Mouse (Mus musculus) left cerebral cortex, postnatal 36 days (tissue): Measurements from ENCODE around the gene Crlf1. TPM values are rescaled to one million over a fixed set of nuclear protein-coding genes. Genes with fewer than 3 reads are reported as not detected.
"Not testable (repeated sequence)": the region's sequence is repeated elsewhere in the genome, so short reads cannot be mapped to it uniquely, and the experiment has no call there.

Source experiments
- DNase-seq, 2 experiments: peaks; one replicate each; pipeline ENCODE4 v3.0.0; 2021 to 2022; ENCODE audit warnings: low spot score in 2 of 2, mixed read lengths in 1 of 2
- intact Hi-C: fragments of 180-260 bp; cut with DNase I; formaldehyde crosslinking; loops from one replicate; pipeline ENCODE4 v1.15.1; 2025
- total RNA-seq, 2 experiments: library from RNA; stranded (reverse); gene quantifications; 2 replicates each; pipeline ENCODE4 v1.2.3; 2021

The Crlf1 gene
- total RNA-seq, 2 experiments from 2014 or later: 4.1 to 4.6 TPM

DNA sequence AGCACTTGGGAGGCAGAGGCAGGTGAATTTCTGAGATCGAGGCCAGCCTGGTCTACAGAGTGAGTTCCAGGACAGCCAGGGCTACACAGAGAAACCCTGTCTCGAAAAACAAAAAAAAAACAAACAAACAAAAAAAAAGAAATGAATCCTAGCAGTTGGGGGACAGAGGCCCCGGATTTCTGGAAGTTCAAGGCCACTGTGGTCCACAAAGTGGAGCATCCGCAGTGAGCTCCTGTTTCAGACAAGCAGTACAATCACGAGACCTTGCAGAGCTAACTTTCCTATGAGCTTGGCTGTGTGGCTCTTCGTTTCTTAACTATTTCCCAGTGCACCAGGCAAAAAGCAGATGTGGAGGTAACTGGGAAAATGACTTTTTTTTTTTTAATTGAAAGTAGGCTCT is 18.2 kb downstream of the Crlf1 start:
- DNase-seq, intact Hi-C loops: not testable (repeated sequence)

DNA sequence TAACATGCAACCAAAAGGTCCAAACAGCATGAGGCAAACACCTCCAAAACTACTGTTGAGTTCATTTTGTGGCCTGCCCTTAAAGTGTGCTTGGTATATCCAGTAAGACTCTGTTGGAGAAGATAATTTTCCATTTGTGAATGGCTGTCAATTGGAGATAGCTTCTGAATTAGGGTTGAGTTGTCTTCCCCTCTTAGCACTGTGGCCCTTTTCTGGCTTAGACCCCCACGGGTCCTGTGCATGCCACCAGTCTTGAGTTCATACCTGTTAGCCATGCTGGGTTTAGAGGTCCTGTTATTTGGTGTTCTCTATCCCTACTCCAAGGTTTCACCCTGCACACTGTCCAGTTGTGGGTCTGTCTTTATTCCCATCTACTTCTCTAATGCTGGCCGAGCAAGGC is 18.8 kb downstream of the Crlf1 start:
- DNase-seq: no peak
- intact Hi-C loops: no loop called here

DNA sequence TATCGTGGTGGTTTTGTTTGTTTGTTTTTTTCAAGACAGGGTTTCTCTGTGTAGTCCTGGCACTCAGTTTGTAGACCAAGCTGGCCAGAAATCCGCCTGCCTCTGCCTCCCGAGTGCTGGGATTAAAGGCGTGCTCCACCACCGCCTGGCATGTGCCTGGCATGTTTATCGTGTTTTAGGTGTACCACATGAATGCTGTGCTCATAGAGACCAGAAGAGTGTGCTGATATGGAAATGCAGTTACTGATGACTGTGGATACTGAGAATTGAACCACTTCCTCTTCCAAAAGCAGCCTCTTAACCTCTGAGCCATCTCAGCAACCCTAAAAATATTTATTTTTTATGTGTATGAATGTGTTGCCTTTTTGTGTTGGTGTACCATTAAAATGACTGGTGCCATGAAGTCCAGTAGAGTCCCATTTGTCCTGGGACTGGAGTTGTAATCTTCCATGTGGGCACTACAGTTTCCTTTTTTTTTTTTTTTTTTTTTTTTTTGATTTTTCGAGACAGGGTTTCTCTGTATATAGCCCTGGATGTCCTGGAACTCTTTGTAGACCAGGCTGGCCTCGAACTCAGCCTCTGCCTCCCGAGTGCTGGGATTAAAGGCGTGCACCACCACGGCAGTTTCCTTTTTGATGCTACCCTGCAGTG is 19.4 kb downstream of the Crlf1 start:
- DNase-seq: no peak
- intact Hi-C loops: no loop called here

DNA sequence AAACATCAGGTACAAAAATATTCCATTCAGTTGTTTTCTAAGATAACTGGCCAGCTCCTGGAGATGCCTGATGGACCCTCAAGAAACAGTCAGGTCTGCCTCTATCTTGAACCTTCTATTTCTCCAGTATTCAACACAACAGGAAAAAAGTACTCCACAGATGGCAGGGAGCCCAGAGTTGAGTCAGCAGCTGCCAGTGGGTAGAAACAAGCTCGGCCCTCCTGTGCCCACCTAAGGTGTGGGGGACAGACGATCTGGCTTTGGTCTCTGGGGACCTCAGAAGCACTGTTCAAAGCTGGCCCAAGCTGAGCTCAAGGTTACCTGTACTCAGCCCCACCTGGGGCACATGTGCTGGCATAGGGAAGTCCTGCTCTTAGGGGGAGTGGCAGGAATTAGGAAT is 20.5 kb downstream of the Crlf1 start:
- intact Hi-C loops: no loop called here
- peak in 1 of 2 experiments; percentile 70 for DNase-seq

DNA sequence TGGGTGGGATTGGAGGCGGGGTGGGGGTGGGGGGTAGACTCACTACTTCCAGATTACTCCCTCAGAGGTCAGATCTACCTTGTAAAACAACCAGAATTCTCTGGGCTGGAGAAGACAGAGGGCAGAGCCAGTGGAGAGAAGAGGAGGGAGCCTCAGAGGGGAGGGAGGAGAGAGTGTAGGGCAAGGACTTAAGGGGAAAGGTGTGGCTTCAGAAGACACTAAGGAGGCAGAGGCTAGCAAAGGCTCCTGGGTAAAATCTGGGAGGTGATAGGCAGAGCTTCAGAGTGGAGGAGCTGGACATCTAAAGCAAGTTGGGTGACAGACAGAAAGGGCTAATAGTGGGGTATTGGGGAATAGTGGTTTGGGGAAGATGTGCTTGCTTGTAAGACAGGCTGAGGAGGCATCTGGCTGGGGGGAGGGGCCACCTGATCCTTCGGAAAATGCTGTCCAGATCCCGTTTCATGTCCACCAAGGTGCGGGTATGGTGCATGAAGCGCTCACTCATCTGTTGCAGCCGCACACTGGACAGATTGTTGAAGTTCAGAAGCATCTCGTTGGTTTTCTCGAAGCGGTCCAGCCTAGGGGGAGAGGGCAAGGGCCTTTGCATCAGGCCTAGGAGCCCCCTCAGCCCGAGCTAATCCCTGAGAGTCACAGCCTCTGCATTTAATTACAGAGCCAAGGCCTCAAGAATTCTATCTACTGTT is 25.1 kb downstream of the Crlf1 start:
- DNase-seq: no peak
- intact Hi-C loops: no loop called here

DNA sequence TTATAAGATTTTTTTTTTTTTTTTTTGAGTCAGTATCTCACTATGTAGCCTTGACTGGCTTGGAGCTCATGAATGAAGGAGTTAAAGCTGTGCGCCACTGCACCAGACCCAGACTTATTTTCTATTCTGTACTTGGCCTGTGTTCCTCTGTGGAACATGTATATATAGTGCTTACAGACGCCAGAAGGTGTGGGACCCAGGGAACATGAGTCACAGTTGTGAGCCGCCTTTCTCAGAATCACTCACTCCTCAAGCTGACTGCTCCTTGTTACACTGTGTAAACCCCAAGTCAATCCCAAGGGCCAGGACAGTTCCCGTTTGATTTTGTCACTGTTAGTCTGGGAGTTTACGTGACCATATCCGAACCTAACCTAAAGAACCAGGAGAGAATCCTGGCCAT is 26.1 kb downstream of the Crlf1 start:
- DNase-seq: no peak
- intact Hi-C loops: no loop called here

DNA sequence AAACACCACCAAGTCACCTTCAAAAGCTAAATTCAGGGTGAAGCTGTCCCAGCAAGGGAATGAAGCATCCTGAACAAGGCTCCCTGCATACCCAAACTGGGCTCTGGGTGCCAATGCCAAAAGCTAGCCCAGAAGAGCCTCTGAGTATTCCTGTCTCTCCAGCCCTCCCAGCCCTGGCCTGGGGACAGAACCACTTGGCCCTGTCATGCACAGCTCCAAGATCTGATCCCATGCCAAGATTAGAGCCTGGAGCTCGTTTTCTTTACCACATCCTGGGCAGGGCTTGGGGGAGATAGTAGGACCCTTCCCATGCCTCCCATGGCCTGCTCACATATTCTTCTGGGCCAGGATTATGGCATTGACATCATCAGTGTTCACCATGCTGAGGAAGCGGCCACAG is 26.6 kb downstream of the Crlf1 start:
- no peak for DNase-seq
- intact Hi-C loops: no loop called here

DNA sequence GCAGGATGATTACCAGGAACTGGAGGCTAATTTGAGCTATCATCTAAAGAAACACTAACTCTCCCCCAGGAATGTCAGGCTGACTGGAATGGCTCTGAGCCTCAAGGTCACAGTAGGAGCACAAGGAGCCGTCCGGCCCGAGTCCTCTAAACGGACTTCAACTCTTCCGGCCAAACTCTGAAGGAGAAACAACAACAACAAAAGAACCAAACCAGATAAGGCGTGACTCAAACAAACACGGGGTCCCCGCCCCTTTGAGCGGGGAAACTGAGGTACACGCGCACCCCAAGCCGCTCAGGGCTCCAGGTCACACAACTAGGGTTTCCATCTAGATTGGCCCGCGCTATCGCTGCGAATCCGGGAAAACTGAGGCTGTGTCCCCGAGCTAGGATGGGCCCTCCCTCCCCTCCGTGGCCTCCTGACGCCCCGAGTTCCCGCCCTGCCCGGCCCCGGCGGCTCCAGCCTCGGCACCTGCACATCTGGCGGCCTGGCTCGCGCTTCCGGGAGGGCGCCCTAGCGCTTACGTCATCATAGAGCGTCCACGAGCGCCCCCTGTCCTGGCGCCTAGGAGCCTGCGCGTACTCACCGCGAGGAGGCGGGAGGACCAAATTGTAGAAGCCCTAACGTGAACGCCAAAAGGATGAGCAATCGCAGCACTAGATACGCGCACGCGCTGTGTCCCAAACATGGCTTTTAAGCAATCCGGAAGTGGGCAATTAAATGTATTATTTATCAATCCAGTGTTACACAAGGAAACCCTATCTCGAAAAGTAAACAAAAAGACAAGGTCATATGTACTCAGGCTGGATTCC is 29.8 kb downstream of the Crlf1 start:
- intact Hi-C loops: no loop called here
- peak; percentile 95 to 97 for DNase-seq

DNA sequence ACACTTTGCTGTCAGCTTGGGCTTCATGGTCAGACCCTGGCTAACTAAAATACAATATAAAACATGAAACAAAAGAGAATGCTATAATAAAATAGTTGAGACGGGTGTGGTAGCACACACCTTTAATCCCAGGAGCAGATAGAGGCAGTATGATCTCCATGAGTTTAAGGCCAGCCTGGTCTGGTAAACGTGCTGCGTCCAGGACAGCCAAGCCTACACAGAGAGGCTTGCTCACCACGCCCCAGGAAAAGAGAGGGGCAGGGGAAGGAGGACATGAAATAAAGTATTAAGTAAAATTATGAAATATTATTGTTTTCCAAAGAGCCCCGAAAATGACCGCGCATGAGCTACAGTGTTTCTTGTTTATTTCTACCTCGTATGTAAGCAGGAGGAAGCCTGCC is 34.2 kb downstream of the Crlf1 start:
- no peak for DNase-seq
- intact Hi-C loops: no loop called here

DNA sequence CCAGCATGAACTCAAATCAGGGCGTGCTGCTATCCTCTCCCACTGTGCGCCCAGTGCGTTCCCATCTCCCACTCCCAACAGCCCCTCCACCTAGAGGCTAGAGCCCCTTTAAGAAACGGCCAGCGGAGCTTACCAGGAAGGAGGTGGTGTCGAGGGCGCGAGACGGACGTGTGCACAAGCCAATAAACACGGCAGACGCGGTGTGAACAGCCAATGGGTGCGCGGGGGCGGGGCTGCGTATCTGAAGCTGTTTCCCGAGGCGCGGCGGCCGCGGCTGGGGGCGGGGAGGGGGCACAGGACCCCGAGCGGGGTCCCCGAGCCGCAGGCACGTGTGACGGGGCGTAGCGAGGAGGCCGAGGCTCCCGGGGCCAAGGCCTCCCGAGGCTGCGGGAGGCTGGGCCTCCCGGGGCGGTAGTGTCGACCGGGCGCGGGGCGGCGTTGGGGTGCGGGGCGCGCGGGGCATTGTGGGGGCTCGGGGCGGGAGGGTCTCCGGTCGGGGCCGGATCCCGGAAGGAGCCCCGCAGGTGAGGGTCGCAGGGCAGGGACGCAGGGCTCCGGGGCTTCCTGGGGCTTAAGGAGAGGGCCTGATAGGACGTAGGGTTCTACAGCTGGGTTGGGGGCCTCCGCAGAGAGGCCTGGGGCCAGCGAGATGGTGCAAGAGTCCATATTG is 34.7 kb downstream of the Crlf1 start, which contains the start of the genes Fkbp8 and Kxd1:
Gene Fkbp8, plus strand, starts transcription at position 213 of the 670 bp plus-strand sequence.
Gene Kxd1, minus strand, starts transcription at position 445 of the 670 bp plus-strand sequence.
- peak; percentile 99 for DNase-seq
- intact Hi-C loops: no loop called here

DNA sequence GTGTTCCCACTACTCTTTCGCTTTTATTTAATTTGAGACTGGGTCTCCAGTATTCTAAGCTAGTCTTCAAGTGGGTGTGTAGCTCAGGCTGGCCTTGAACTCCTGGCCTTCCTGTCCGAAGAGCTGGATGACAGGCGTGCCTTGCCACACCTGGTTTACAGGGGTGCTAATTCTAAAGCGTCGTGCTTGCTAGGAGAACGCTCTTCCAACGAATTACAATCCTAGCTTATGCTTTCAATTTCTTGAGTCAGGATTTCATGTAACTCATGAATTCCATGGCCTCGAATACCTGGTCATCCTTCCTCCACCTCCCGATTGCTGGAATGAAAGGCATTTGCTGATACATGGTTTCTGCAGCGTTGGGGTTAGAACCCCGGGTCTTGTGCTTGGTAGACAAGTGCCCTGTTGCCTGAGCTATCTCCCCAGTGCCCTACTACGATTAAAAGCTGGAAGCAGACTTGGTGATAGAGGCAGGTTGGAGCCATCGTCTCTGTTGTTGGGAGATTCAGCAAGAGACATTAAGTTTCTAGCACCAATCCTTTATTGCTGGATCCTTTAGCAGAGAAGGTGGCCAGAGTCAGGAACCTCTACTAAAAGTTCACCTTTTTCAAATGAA is 35.3 kb downstream of the Crlf1 start:
- DNase-seq: no peak
- intact Hi-C loops: no loop called here

DNA sequence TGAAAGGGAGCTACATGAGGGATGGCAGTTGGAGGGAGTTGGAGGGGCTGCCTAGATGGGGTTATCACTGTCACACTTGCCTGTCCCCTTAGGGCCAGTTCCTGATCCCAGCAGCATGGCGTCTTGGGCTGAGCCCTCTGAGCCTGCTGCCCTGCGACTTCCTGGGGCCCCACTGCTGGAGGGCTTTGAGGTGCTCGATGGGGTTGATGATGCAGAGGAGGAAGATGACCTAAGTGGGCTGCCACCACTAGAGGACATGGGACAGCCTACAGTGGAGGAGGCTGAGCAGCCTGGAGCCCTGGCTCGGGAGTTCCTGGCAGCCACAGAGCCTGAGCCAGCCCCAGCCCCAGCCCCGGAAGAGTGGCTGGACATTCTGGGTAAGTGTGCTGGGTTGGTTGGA is 36.3 kb downstream of the Crlf1 start:
- no peak for DNase-seq
- intact Hi-C loops: no loop called here

DNA sequence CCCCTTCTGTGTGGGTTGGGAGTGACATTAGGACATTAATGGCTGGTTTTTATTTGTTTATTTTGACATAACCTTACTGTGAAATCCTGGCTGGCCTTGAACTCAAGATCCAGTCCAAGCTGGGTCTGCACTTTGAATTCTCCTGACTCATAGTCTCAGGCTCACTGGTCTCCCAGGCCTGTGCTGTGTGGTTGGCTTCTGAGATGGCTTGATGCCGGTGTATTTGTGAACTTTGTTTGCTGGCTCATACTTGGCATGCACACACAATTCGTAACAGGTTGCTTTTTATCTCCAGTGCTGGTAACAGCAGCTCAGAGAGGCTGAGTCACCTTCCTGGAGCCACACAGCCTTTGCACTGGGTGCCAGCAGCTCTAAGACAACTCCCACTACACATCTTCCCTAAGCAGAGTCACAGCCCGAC is 36.8 kb downstream of the Crlf1 start:
- intact Hi-C loops: no loop called here
- DNase-seq: no peak

DNA sequence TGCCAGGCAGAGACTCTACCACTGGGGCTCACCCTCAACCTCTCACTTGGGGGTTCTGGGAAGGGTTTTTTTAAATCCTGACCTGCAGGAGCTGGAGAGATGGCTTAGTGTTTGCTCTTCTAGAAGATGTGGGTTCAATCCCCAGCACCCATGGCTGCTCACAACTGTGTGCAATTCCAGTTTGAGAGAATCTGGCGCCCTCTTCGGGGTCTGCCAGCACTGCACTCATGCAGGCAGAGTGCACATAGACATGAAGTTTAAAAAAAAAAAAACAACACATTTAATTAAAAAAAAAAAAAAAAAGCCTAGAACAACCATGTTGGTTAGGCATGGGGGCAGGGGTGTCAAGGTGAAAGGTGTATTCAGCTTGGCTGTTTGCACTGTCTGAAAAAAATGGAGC is 37.4 kb downstream of the Crlf1 start:
- intact Hi-C loops: no loop called here
- DNase-seq: no peak

DNA sequence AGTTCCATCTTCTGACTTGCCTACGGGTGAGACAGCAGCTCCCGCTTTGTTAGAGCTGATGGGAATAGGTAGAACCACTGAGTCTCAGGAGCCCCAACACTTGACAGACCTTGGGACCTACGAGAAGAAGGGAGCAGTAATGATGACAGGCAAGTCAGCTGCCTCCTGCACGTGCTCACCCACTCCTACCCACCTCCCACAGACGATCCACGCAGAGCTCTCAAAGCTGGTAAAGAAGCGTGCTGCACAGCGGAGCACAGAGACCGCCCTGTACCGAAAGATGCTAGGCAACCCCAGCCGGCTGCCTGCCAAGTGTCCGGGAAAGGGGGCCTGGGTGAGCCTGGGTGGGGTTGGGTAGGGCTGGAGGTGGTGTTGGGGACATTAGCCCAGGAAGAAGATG is 41.3 kb downstream of the Crlf1 start:
- no peak for DNase-seq

DNA sequence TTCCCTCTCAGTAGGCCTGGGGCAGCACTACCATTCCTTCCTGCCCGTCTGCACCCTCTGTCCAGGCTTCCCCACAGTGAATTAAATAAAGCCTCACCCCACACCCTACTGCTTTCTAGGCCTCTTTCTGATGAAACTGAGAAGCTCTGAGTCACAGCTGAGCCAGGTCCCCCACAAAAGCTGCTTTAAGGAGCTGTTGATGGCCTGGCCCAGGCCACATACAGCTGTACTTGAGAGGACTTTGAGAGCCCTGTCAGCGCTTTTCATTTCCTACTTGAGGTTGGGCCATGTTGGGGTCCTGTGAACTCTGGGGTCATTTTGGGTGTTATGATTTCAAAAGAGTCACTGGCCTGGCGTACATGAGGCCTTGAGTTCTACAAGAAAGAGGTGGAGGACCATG is 42.3 kb downstream of the Crlf1 start:
- intact Hi-C loops: no loop called here
- DNase-seq: no peak

More for the DNA sequence above, 41.3 kb downstream of the Crlf1 start:
- intact Hi-C loops: no loop called here

DNA sequence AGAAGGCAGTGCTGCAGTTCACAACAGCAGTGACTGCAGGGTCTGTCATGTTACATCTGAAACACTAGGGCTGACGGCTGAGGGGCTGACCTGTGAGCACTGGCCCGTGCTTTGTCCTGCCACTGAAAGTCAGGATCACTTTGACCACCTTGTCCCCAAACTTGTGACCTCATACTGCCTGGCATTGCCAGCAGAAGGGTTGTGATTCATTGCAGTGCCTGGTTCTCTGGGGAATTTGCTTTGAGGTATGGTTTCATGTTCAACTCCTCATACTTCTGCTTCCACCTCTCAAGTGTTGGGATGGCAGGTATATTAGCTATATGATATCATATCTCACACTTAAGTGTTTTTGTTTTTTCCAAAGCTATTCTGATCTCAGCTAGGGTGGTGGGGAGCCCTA is 42.7 kb downstream of the Crlf1 start:
- intact Hi-C loops: no loop called here
- no peak for DNase-seq

DNA sequence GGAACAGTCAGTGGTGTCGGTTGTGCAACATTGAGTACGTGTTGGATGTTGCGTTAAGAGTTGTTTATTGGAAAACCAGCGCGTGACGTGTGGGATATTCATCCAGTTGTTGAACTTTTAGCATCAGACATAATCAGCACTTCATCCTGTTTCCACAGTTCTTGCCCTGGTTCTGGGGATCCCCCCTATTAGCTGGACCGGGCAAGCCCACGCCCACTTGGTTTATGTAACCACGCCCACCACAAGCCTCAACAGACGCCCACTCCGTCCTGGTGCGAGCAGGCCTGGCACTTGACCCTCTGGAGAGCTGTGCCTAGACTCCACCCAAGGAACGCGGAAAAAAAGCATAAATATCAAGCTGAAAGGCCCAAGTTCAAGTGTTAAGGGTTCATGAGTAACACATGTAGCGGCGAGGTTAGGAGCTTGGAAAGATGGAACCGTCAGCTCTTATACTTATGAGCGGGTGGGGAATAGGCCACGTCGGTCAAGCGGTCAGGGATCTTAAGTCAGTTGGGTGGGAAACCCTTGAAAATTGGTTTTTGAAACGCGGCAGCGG is 45.1 kb downstream of the Crlf1 start:
- DNase-seq: no peak

DNA sequence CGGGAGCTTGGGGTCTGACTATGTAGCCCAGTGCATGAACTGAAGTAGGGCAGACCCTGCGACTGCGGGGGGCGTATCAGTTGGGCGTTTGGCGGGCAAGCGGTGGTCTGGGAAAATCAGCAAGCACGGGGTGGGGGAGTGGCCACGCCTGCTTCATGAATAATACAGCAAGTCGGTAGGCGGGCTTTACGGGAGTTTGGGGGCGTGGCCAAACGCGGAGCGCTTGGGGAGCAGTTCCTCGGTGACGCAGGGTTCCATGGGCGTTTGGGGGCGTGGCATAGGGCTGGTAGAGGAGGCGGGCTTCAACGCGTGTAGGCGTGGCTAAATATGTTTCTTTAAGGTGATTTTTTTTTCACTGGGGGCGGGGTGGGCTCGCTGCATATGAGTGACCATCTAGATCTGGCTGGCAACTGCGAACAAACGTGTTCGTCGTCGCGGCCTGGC is 45.7 kb downstream of the Crlf1 start:
- intact Hi-C loops: no loop called here
- peak; percentile 97 to 98 for DNase-seq

More for the DNA sequence above, 45.1 kb downstream of the Crlf1 start:
- intact Hi-C loops: no loop called here
